Mouse (Mus musculus): ENCODE measurements around the gene Micu2. TPM values are rescaled to one million over a fixed set of nuclear protein-coding genes. Genes with fewer than 3 reads are reported as not detected.

The Micu2 gene
- total and polyA plus RNA-seq, 3 experiments, result 61.3 to 173 (median 65.1) TPM

- Histone ChIP-seq H3K9ac (ENCODE audit: control insufficient read depth, low read depth, low read length, poor library complexity, severe bottlenecking) (no peak overlapping the region), H3K27ac (ENCODE audit: control insufficient read depth, low read depth, low read length) (no peak overlapping the region), H3K9me3 (replicated peaks; ENCODE audit: insufficient read depth, low read length) (no peaks in the 10 kb centered on the region), H3K4me1 (ENCODE audit: control insufficient read depth in 1 of 2, insufficient read depth in 2 of 2, low read length in 2 of 2) (no peaks in the 10 kb centered on the region; a peak in 1 of 4 replicates), H3K36me3 (ENCODE audit: control insufficient read depth in 1 of 2, insufficient read depth in 2 of 2, low read length in 2 of 2) (peaks cover 0 to 2% of the 10 kb centered on the region in 2 experiments; a peak in 1 of 4 replicates), H3K27me3 (ENCODE audit: control insufficient read depth in 1 of 2, insufficient read depth in 2 of 2, low read length in 2 of 2) (no peaks in the 10 kb centered on the region), H3K79me2 (ENCODE audit: control insufficient read depth, insufficient read depth, low read length, poor library complexity) (no peaks in the 10 kb centered on the region), H3K4me3 (ENCODE audit: control insufficient read depth in 1 of 2, insufficient read depth in 1 of 2, low read depth in 2 of 2, low read length in 2 of 2) (no peak overlapping the region)
- no peak for DNase-seq (ENCODE audit: low read depth, low spot score)
- TF ChIP-seq MAZ (IDR thresholded peaks at IDR 0.05; ENCODE audit: low read depth, low read length), result no peak
- no peak for TF ChIP-seq POLR2AphosphoS5 (IDR thresholded peaks at IDR 0.05; ENCODE audit: borderline replicate concordance, low read depth, low read length)
- no peak for TF ChIP-seq MYC (IDR thresholded peaks at IDR 0.05; ENCODE audit: low read depth, low read length)
- TF ChIP-seq SIN3A (IDR thresholded peaks at IDR 0.05; ENCODE audit: low read length), result no peak
- no peak for TF ChIP-seq TBP (IDR thresholded peaks at IDR 0.05; ENCODE audit: low read depth, low read length)
- TF ChIP-seq POLR2AphosphoS2 (IDR thresholded peaks at IDR 0.05; ENCODE audit: low read length), result no peak
- no peak for TF ChIP-seq USF1 (IDR thresholded peaks at IDR 0.05; ENCODE audit: low read depth, low read length)
- TF ChIP-seq MYB (IDR thresholded peaks at IDR 0.05; ENCODE audit: low read depth, low read length), result no peak
- TF ChIP-seq TCF12 (IDR thresholded peaks at IDR 0.05; ENCODE audit: low read depth, low read length), result no peak
- no peak for TF ChIP-seq CHD1 (IDR thresholded peaks at IDR 0.05; ENCODE audit: low read depth, low read length)
- no peak for TF ChIP-seq POLR2A (IDR thresholded peaks at IDR 0.05; ENCODE audit: control insufficient read depth in 1 of 2, insufficient read depth in 1 of 2, low read depth in 1 of 2, low read length in 2 of 2, poor library complexity in 1 of 2)
- no peak for TF ChIP-seq ZNF384 (IDR thresholded peaks at IDR 0.05; ENCODE audit: low read depth, low read length)
- no peak for TF ChIP-seq CHD2 (IDR thresholded peaks at IDR 0.05; ENCODE audit: low read length)
- no peak for TF ChIP-seq MEF2A (IDR thresholded peaks at IDR 0.05; ENCODE audit: extremely low read depth, insufficient replicate concordance, low read depth, low read length, poor library complexity, severe bottlenecking)
Observed at GRCm38 (mm10) chr14:57982450-57982849, 16.6 kb downstream of the Micu2 start.

- DNase-seq (ENCODE audit: low read depth, low spot score), result no peak
- H3K9me3 ChIP-seq (replicated peaks; ENCODE audit: insufficient read depth, low read length), result no peaks in the 10 kb centered on the region
- H3K4me1 ChIP-seq (ENCODE audit: control insufficient read depth in 1 of 2, insufficient read depth in 2 of 2, low read length in 2 of 2), result no peaks in the 10 kb centered on the region; a peak in 1 of 4 replicates
- TF ChIP-seq HCFC1 (IDR thresholded peaks at IDR 0.05; ENCODE audit: low read depth, low read length) (no peak), GATA1 (IDR thresholded peaks at IDR 0.05; ENCODE audit: low read depth, low read length) (no peak), POLR2AphosphoS5 (IDR thresholded peaks at IDR 0.05; ENCODE audit: borderline replicate concordance, low read depth, low read length) (no peak), ETS1 (IDR thresholded peaks at IDR 0.05; ENCODE audit: low read depth, low read length) (no peak), CHD1 (IDR thresholded peaks at IDR 0.05; ENCODE audit: low read depth, low read length) (no peak), MYB (IDR thresholded peaks at IDR 0.05; ENCODE audit: low read depth, low read length) (no peak), USF1 (IDR thresholded peaks at IDR 0.05; ENCODE audit: low read depth, low read length) (no peak), CHD2 (IDR thresholded peaks at IDR 0.05; ENCODE audit: low read length) (no peak)
- H3K9ac ChIP-seq (ENCODE audit: control insufficient read depth, low read depth, low read length, poor library complexity, severe bottlenecking), result no peak overlapping the region
- H3K27me3 ChIP-seq (ENCODE audit: control insufficient read depth in 1 of 2, insufficient read depth in 2 of 2, low read length in 2 of 2), result no peaks in the 10 kb centered on the region
- no peak overlapping the region for H3K4me3 ChIP-seq (ENCODE audit: control insufficient read depth in 1 of 2, insufficient read depth in 1 of 2, low read depth in 2 of 2, low read length in 2 of 2)
- H3K36me3 ChIP-seq (ENCODE audit: control insufficient read depth in 1 of 2, insufficient read depth in 2 of 2, low read length in 2 of 2), result no peaks in the 10 kb centered on the region; a peak in 1 of 4 replicates
- H3K79me2 ChIP-seq (ENCODE audit: control insufficient read depth, insufficient read depth, low read length, poor library complexity), result no peaks in the 10 kb centered on the region
- no peak overlapping the region for H3K27ac ChIP-seq (ENCODE audit: control insufficient read depth, low read depth, low read length)
Observed at GRCm38 (mm10) chr14:57981720-57982418, 17.2 kb downstream of the Micu2 start.
